In genomic region chr4:150461427-150462189, GRCm38 (mm10) we compare ENCODE assay signal across 9 mouse cellular contexts.
DNase-seq lines count a peak whose midpoint lies in the region; ATAC-seq and TF ChIP-seq lines count a peak whose summit lies in the region.
"Had no signal": no experiment of that assay in that cellular context is flagged by ENCODE, and none has a peak within 500 bp of the region (broad histone marks: within the 10 kb centered on the region; RNA-seq: fewer than 3 reads in every experiment).

No protein-coding gene starts in this region.

- peak overlapping the region; percentile 39; the same call in 1 of the 2 replicates for H3K27ac ChIP-seq in embryonic facial prominence, embryonic 13.5 days
- no peak overlapping the region for H3K27ac ChIP-seq in embryonic facial prominence, embryonic 10.5 days (replicated peaks)
- H3K27ac ChIP-seq in lung, embryonic 16.5 days (ENCODE audit: low read length), result peak overlapping the region; percentile 62
- peak overlapping the region; percentile 85 for H3K27ac ChIP-seq in liver, embryonic 12.5 days
- H3K27ac ChIP-seq in stomach, embryonic 14.5 days (ENCODE audit: low read length), result peak overlapping the region; percentile 3; the same call in 1 of the 2 replicates

- no peak for DNase-seq in embryonic facial prominence, embryonic 10.5 days (ENCODE audit: low spot score)
- DNase-seq in lung, adult 2 months, result no peak
- no peak for DNase-seq in cerebellum, postnatal 14 days

- no peak for ATAC-seq in embryonic facial prominence, embryonic 13.5 days (ENCODE audit: insufficient number of reproducible peaks, insufficient read depth, low FRiP score, low TSS enrichment, low read depth)
- no peak for ATAC-seq in lung, embryonic 16.5 days (ENCODE audit: low read depth)
- ATAC-seq in liver, embryonic 12.5 days, result peak; percentile 91
- ATAC-seq in stomach, embryonic 14.5 days (ENCODE audit: insufficient number of reproducible peaks, insufficient read depth, low FRiP score, low read depth), result no peak
- no peak for ATAC-seq in cerebellum, adult (ENCODE audit: insufficient number of reproducible peaks, low FRiP score, low TSS enrichment)

- H3K27me3 ChIP-seq in embryonic facial prominence, embryonic 13.5 days, result no peaks in the 10 kb centered on the region
- no peaks in the 10 kb centered on the region for H3K27me3 ChIP-seq in embryonic facial prominence, embryonic 10.5 days (replicated peaks; ENCODE audit: low read depth, poor library complexity, severe bottlenecking)
- H3K27me3 ChIP-seq in lung, embryonic 16.5 days (ENCODE audit: control insufficient read depth, insufficient read depth, low read depth, low read length), result no peaks in the 10 kb centered on the region
- no peaks in the 10 kb centered on the region for H3K27me3 ChIP-seq in liver, embryonic 12.5 days (replicated peaks)
- no peaks in the 10 kb centered on the region for H3K27me3 ChIP-seq in stomach, embryonic 14.5 days (ENCODE audit: control insufficient read depth, insufficient read depth, low read length)
- H3K27me3 ChIP-seq: embryonic facial prominence, embryonic 12.5 days had no signal

- H3K4me2 ChIP-seq in embryonic facial prominence, embryonic 13.5 days, result no peak overlapping the region
- no peak overlapping the region for H3K4me2 ChIP-seq in lung, embryonic 16.5 days (ENCODE audit: low read depth, low read length)
- H3K4me2 ChIP-seq in liver, embryonic 12.5 days, result peak overlapping the region; percentile 56
- no peak overlapping the region for H3K4me2 ChIP-seq in stomach, embryonic 14.5 days (replicated peaks; ENCODE audit: low read depth, low read length)
- H3K4me2 ChIP-seq: embryonic facial prominence, embryonic 12.5 days had no signal

- H3K9ac ChIP-seq in embryonic facial prominence, embryonic 13.5 days, result no peak overlapping the region
- no peak overlapping the region for H3K9ac ChIP-seq in lung, embryonic 16.5 days (ENCODE audit: low read length)
- peak overlapping the region; percentile 60 for H3K9ac ChIP-seq in liver, embryonic 12.5 days
- no peak overlapping the region for H3K9ac ChIP-seq in stomach, embryonic 14.5 days (replicated peaks; ENCODE audit: low read depth, low read length)
- H3K9ac ChIP-seq: embryonic facial prominence, embryonic 12.5 days had no signal

- no peak for TF ChIP-seq CTCF in lung, adult 2 months (IDR thresholded peaks at IDR 0.05; ENCODE audit: insufficient read depth, low read length)

- no peak overlapping the region for H3K4me3 ChIP-seq in embryonic facial prominence, embryonic 13.5 days
- no peak overlapping the region for H3K4me3 ChIP-seq in embryonic facial prominence, embryonic 10.5 days
- no peak overlapping the region for H3K4me3 ChIP-seq in lung, embryonic 16.5 days (ENCODE audit: low read length)
- H3K4me3 ChIP-seq in lung, adult 2 months (replicated peaks; ENCODE audit: extremely low read depth, low read depth, low read length), result no peak overlapping the region
- H3K4me3 ChIP-seq in liver, embryonic 12.5 days, result peak overlapping the region; percentile 18
- H3K4me3 ChIP-seq in stomach, embryonic 14.5 days (ENCODE audit: low read depth, low read length), result no peak overlapping the region
- H3K4me3 ChIP-seq: embryonic facial prominence, embryonic 12.5 days had no signal

- no peaks in the 10 kb centered on the region for H3K9me3 ChIP-seq in embryonic facial prominence, embryonic 13.5 days
- H3K9me3 ChIP-seq in embryonic facial prominence, embryonic 10.5 days, result no peaks in the 10 kb centered on the region
- no peaks in the 10 kb centered on the region for H3K9me3 ChIP-seq in lung, embryonic 16.5 days (ENCODE audit: control insufficient read depth, low read length)
- no peaks in the 10 kb centered on the region for H3K9me3 ChIP-seq in liver, embryonic 12.5 days (replicated peaks)
- H3K9me3 ChIP-seq in stomach, embryonic 14.5 days (ENCODE audit: control insufficient read depth, low read depth, low read length), result no peaks in the 10 kb centered on the region
- H3K9me3 ChIP-seq: embryonic facial prominence, embryonic 12.5 days had no signal

- TF ChIP-seq POLR2A in lung, adult 2 months (IDR thresholded peaks at IDR 0.05; ENCODE audit: borderline replicate concordance, extremely low read depth, low read depth, low read length), result no peak

- 41% methylated on average over 6 of the region's 6 CpGs for WGBS in embryonic facial prominence, embryonic 13.5 days
- WGBS in embryonic facial prominence, embryonic 10.5 days, result 36% methylated on average over 6 of the region's 6 CpGs
- 33% methylated on average over 6 of the region's 6 CpGs for WGBS in lung, embryonic 16.5 days
- 41% methylated on average over 6 of the region's 6 CpGs for WGBS in lung, adult 2 months
- 8% methylated on average over 6 of the region's 6 CpGs for WGBS in liver, embryonic 12.5 days (ENCODE audit: insufficient replicate concordance)
- WGBS in stomach, embryonic 14.5 days, result 37% methylated on average over 6 of the region's 6 CpGs

- peaks cover 39% of the 10 kb centered on the region for H3K4me1 ChIP-seq in embryonic facial prominence, embryonic 13.5 days
- peaks cover 62% of the 10 kb centered on the region for H3K4me1 ChIP-seq in embryonic facial prominence, embryonic 10.5 days
- peaks cover 34% of the 10 kb centered on the region for H3K4me1 ChIP-seq in lung, embryonic 16.5 days (replicated peaks; ENCODE audit: control insufficient read depth, insufficient read depth, low read length)
- H3K4me1 ChIP-seq in lung, adult 2 months (ENCODE audit: control insufficient read depth, insufficient read depth, low read length), result 0 out of 2 replicates have a peak, but pooled peaks cover 2% of the 10 kb centered on the region
- peaks cover 87% of the 10 kb centered on the region for H3K4me1 ChIP-seq in liver, embryonic 12.5 days
- peaks cover 18% of the 10 kb centered on the region for H3K4me1 ChIP-seq in stomach, embryonic 14.5 days (ENCODE audit: control insufficient read depth, insufficient read depth, low read length)

- no peaks in the 10 kb centered on the region for H3K36me3 ChIP-seq in embryonic facial prominence, embryonic 13.5 days
- no peaks in the 10 kb centered on the region; the same call in 1 of the 2 replicates for H3K36me3 ChIP-seq in embryonic facial prominence, embryonic 10.5 days (replicated peaks)
- H3K36me3 ChIP-seq in lung, embryonic 16.5 days (ENCODE audit: control insufficient read depth, insufficient read depth, low read length), result no peaks in the 10 kb centered on the region
- no peaks in the 10 kb centered on the region for H3K36me3 ChIP-seq in liver, embryonic 12.5 days
- H3K36me3 ChIP-seq in stomach, embryonic 14.5 days (ENCODE audit: control insufficient read depth, insufficient read depth, low read length), result no peaks in the 10 kb centered on the region; the same call in 1 of the 2 replicates
- H3K36me3 ChIP-seq: embryonic facial prominence, embryonic 12.5 days had no signal
